Mouse (Mus musculus) intestine, postnatal 0 days (tissue): ENCODE results near the gene Grpel1. TPM values are rescaled to one million over a fixed set of nuclear protein-coding genes. Genes with fewer than 3 reads are reported as not detected.

Experiments
- ATAC-seq: fragments of 200-750 bp; cut with Nextera tagmentation; 2 replicates; pipeline ENCODE4 v1.8.0; 2017; ENCODE audit warnings: mild to moderate bottlenecking, moderate TSS enrichment, moderate library complexity
- H3K27ac ChIP-seq: fragments of 300-500 bp; sonication (generic); 2 replicates; pipeline ENCODE4 v1.5.1; 2014; ENCODE audit warnings: mild to moderate bottlenecking, low read depth, low read length, moderate library complexity
- H3K27me3 ChIP-seq: fragments of 300-500 bp; sonication (generic); replicated peaks from 2 replicates; pipeline ENCODE4 v1.6.1; 2014; ENCODE audit warnings: low read length, mixed read lengths; ENCODE audit not compliant: control insufficient read depth, insufficient read depth
- H3K36me3 ChIP-seq: fragments of 300-500 bp; sonication (generic); 2 replicates; pipeline ENCODE4 v1.6.1; 2014; ENCODE audit warnings: mild to moderate bottlenecking, moderate library complexity; ENCODE audit not compliant: control insufficient read depth, insufficient read depth
- H3K4me1 ChIP-seq: fragments of 300-500 bp; sonication (generic); replicated peaks from 2 replicates; pipeline ENCODE4 v1.6.1; 2014; ENCODE audit warnings: antibody characterized with exemption, low read length, mixed read lengths; ENCODE audit not compliant: control insufficient read depth, insufficient read depth
- H3K4me2 ChIP-seq: fragments of 300-500 bp; sonication (generic); replicated peaks from 2 replicates; pipeline ENCODE4 v1.6.1; 2014; ENCODE audit warnings: low read depth, mild to moderate bottlenecking, moderate library complexity
- H3K4me3 ChIP-seq: fragments of 300-500 bp; sonication (generic); 2 replicates; pipeline ENCODE4 v1.5.1; 2014; ENCODE audit warnings: low read depth, low read length
- H3K9ac ChIP-seq: fragments of 300-500 bp; sonication (generic); 2 replicates; pipeline ENCODE4 v1.6.1; 2014; ENCODE audit warnings: mild to moderate bottlenecking, low read depth, low read length
- H3K9me3 ChIP-seq: fragments of 300-500 bp; sonication (generic); 2 replicates; pipeline ENCODE4 v1.6.1; 2016; ENCODE audit warnings: mixed run types; ENCODE audit not compliant: control insufficient read depth
- CTCF ChIP-seq: sonication (generic); IDR thresholded peaks from 2 replicates; pipeline ENCODE4 v1.5.1; 2016; ENCODE audit warnings: low read depth, mild to moderate bottlenecking, control low read depth, antibody characterized with exemption, moderate library complexity
- WGBS: fragments of 180-500 bp; shearing (Covaris S2); extraction: QIAGEN DNeasy Blood & Tissue Kit; methylation state at CpG from one replicate; pipeline ENCODE4 v1.1.7; 2014; 5-methylcytosine and 5-hydroxymethylcytosine counted together
- polyA plus RNA-seq: library from polyadenylated mRNA; unstranded; fragments of >200 nt; fragmentation: Nextera tagmentation; extraction: Ambion mirVana; gene quantifications from 2 replicates; pipeline ENCODE4 v1.2.1, GENCODE M21; 2015

The Grpel1 gene
- polyA plus RNA-seq, 1 experiment from 2014 or later = 48.8 TPM

DNA sequence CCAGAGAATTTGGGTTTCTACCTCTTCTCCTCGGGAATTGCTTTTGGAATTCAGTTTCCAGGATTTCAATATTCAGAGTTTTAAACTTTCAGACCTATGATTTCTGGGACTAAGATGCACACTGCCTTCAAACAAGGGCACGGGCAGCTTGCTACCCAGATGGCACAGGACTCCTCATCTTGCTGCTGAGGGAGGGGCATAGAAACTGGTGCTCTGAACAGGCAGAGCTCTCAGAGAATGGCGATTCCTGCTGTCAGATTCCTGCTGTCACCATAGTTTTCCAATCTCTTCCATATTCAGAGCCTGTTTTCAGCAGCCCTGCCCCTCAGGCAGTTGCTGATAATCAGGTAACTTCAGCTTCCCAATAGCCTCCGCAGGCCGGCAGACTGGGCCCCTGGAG, 50.8 kb downstream of the Grpel1 start:
- 86% methylated on average over 5 of the region's 5 CpGs for WGBS
- Histone ChIP-seq H3K9me3 (no peaks in the 10 kb centered on the region), H3K9ac (no peak overlapping the region), H3K4me2 (no peak overlapping the region), H3K4me3 (no peak overlapping the region), H3K27me3 (no peaks in the 10 kb centered on the region), H3K27ac (no peak overlapping the region), H3K4me1 (no peaks in the 10 kb centered on the region), H3K36me3 (peaks cover 86% of the 10 kb centered on the region)
- no peak for ATAC-seq
- TF ChIP-seq CTCF = no peak

DNA sequence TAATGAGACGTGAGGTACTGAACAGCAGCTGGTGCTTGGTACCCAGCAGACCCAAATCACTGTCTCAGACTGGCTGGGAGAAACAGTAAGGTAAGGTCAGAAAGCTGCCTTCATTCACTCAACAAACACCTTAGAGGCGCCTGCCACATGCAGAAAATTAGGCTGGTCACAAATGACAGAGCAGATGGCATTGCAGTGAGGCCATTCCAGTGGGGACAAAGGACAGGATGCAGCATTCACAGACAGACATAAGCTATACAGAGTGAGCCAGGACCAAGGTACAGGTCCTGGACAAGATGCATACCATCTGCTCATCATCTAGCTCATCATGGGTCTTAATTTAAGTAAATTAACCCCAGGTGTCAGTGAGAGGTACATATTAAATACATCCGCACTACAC, 52.8 kb downstream of the Grpel1 start:
- no peak for ATAC-seq

DNA sequence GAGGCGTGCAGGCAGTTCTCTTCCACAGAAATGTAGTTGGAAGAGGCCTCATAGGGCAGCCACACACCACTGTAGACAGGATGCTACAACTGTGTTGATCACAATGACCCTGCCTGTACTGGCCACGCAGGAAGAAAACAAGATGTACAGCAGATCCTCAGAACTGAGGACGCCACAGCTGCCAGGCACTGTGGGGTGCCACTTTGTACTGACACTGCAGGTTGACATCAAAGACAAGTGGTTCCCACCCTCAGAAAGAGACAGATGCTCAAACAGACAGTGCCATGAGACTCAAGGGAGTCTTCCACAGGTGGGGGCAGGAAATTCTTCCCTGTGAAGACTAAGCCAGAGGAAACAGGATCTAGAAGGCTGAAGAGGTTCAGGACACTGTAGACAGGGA, 55.0 kb downstream of the Grpel1 start:
- Histone ChIP-seq H3K9ac (no peak overlapping the region), H3K4me1 (no peaks in the 10 kb centered on the region), H3K4me3 (no peak overlapping the region), H3K4me2 (no peak overlapping the region), H3K27ac (no peak overlapping the region), H3K9me3 (no peaks in the 10 kb centered on the region), H3K27me3 (no peaks in the 10 kb centered on the region), H3K36me3 (peaks cover 82% of the 10 kb centered on the region)
- TF ChIP-seq CTCF = no peak
- 89% methylated on average over 3 of the region's 3 CpGs for WGBS
- no peak for ATAC-seq

More for the DNA sequence above, 52.8 kb downstream of the Grpel1 start:
- Histone ChIP-seq H3K9ac (no peak overlapping the region), H3K27me3 (no peaks in the 10 kb centered on the region), H3K4me1 (no peaks in the 10 kb centered on the region), H3K9me3 (no peaks in the 10 kb centered on the region), H3K4me3 (no peak overlapping the region), H3K36me3 (peaks cover 85% of the 10 kb centered on the region), H3K27ac (no peak overlapping the region), H3K4me2 (no peak overlapping the region)
- 93% methylated on average over 3 of the region's 3 CpGs for WGBS
- TF ChIP-seq CTCF = no peak

DNA sequence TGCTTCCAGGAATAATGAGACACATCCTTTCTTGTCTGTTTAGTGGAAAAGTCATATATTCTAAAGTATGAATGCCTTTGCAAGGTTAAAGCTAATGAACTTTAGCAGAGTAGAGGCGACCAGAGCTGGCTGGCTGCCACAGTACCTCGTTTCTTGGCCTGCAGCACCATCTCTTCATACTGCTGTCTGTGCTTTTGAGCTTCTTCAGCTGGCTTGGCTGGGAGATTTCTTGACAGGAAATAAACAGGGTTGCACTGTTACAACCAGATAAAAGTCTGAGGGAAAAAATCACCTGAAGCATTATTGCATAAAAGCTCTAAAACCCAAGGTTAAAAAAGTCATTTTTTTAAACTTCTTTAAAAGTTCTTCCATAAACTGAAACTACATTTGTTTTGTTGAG, 58.0 kb downstream of the Grpel1 start:
- WGBS = 69% methylated on average over 2 of the region's 2 CpGs
- Histone ChIP-seq H3K9ac (no peak overlapping the region), H3K9me3 (no peaks in the 10 kb centered on the region), H3K27me3 (no peaks in the 10 kb centered on the region), H3K4me1 (0 out of 2 replicates have a peak, but pooled peaks cover 1% of the 10 kb centered on the region), H3K27ac (no peak overlapping the region), H3K4me3 (no peak overlapping the region), H3K4me2 (no peak overlapping the region), H3K36me3 (peaks cover 59% of the 10 kb centered on the region)
- ATAC-seq = no peak
- TF ChIP-seq CTCF = no peak

DNA sequence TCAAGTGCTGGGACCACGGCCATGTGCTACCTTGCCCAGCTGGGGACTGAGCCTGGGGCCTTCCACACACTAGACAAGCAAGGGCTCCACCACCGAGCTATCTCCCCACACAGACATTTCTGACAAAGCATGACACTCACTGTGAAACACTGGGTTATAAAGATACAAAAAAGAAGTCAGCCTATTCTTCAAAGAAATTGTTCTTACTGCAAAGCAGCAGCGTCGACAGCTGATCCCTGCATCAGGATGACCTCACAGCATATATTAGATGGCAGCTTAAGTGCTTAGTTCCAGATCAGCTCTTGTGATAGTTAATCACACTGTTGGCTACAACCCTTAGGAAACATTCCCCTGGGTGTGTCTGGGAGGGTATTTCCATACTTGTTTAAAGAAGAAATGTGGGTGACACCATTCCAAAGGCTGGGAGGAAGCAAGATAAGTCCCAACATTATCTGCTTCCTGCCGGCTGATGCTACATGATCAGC, 58.5 kb downstream of the Grpel1 start:
- Histone ChIP-seq H3K4me2 (no peak overlapping the region), H3K4me1 (0 out of 2 replicates have a peak, but pooled peaks cover 5% of the 10 kb centered on the region), H3K4me3 (no peak overlapping the region), H3K27me3 (no peaks in the 10 kb centered on the region), H3K36me3 (peaks cover 54% of the 10 kb centered on the region), H3K9me3 (no peaks in the 10 kb centered on the region), H3K27ac (no peak overlapping the region), H3K9ac (no peak overlapping the region)
- TF ChIP-seq CTCF = no peak
- no peak for ATAC-seq
- WGBS = 78% methylated on average over 5 of the region's 5 CpGs

Other genes with a start within 250 kb of the Grpel1 start
- gene Sorcs2, start 66.9 kb upstream of the Grpel1 start, polyA plus RNA-seq = 3.5 and 3.7 TPM in 2 replicates
- 2.0 and 2.3 TPM in 2 replicates for gene Tada2b, start 19.3 kb downstream of the Grpel1 start, polyA plus RNA-seq
- 0.20 and 0.22 TPM in 2 replicates for gene Ccdc96, start 19.6 kb downstream of the Grpel1 start, polyA plus RNA-seq
- 16.8 and 17.2 TPM in 2 replicates for gene Tbc1d14, start 128.3 kb downstream of the Grpel1 start, polyA plus RNA-seq
- gene D5Ertd579e, start 231.0 kb downstream of the Grpel1 start, polyA plus RNA-seq = 19.6 and 22.5 TPM in 2 replicates